Mouse (Mus musculus) C2C12 (cell line): Measurements from ENCODE around the gene Tlr9.

ENCODE experiments used
- CTCF ChIP-seq: IDR thresholded peaks from one replicate; pipeline ENCODE4 v1.5.1; 2011; ENCODE audit not compliant: control insufficient read depth, insufficient read depth, insufficient read length
- MAX ChIP-seq: IDR thresholded peaks from one replicate; pipeline ENCODE4 v1.6.1; 2011; ENCODE audit warnings: mild to moderate bottlenecking, control low read depth

DNA sequence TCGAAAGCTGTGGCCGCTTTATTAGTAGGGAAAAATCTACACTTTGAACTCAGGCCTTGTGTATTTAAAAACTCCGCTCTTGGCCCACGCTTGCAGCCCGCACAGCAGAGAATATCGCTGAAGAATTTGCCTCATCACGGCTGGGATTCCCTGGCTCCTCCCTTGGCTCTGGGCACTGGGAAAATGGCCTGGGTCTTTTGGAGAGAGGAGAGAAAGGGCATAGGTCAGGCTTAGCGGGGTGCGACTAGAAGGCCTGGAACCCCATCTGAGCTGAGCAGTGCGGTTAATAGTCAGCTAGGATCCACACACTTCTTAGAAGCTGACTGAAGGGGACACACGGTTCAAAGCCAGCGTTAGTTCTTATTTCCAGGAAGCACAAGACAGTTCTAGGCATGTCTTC, 50.9 kb downstream of the Tlr9 start:
- TF ChIP-seq CTCF (no peak), MAX (no peak)
